Mouse (Mus musculus) kidney, adult 2 months (tissue): ENCODE data around the gene Lrp2.

Source experiments
- CTCF ChIP-seq: fragments of 200-500 bp; conservative IDR thresholded peaks from 2 replicates; pipeline ENCODE4 v1.5.1; 2011; ENCODE audit warnings: low read depth, mild to moderate bottlenecking, control low read depth, low read length, moderate library complexity, mixed read lengths; ENCODE audit not compliant: insufficient read depth, insufficient read length
- POLR2A ChIP-seq: fragments of 200-500 bp; IDR thresholded peaks from one replicate; pipeline ENCODE4 v1.6.1; 2011; ENCODE audit warnings: low read depth, low read length, control low read depth

- TF ChIP-seq POLR2A (no peak), CTCF (no peak)
Measured at GRCm38 (mm10) chr2:69566281-69566680, 19.6 kb downstream of the Lrp2 start.
